Mouse (Mus musculus) kidney, adult 2 months (tissue): ENCODE results near the gene Kpnb1.
A peak's percentile ranks its signal among the peaks of the same experiment; 100 is the strongest.

Source experiments
- CTCF ChIP-seq: fragments of 200-500 bp; conservative IDR thresholded peaks from 2 replicates; pipeline ENCODE4 v1.5.1; 2011; ENCODE audit warnings: low read depth, mild to moderate bottlenecking, control low read depth, low read length, moderate library complexity, mixed read lengths; ENCODE audit not compliant: insufficient read depth, insufficient read length
- POLR2A ChIP-seq: fragments of 200-500 bp; IDR thresholded peaks from one replicate; pipeline ENCODE4 v1.6.1; 2011; ENCODE audit warnings: low read depth, low read length, control low read depth

GRCm38 (mm10) chr11:97187764-97188642 is at the start of gene Kpnb1:
- peak; percentile 63 for TF ChIP-seq POLR2A
- no peak for TF ChIP-seq CTCF
